Mouse (Mus musculus): ENCODE results near the gene Ice2. TPM values are rescaled to one million over a fixed set of nuclear protein-coding genes. Genes with fewer than 3 reads are reported as not detected.
A peak's percentile ranks its signal among the peaks of the same experiment; 100 is the strongest.

The Ice2 gene
- polyA plus RNA-seq, 1 experiment from 2014 or later, result 4.3 TPM

- WGBS, result 91% methylated on average over 1 of the region's 1 CpGs
- no peak for DNase-seq (ENCODE audit: low spot score)
- H3K4me1 ChIP-seq (replicated peaks; ENCODE audit: control insufficient read depth, insufficient read depth), result no peaks in the 10 kb centered on the region
Observed at GRCm38 (mm10) chr9:69419476-69419875, 21.8 kb downstream of the Ice2 start.

DNA sequence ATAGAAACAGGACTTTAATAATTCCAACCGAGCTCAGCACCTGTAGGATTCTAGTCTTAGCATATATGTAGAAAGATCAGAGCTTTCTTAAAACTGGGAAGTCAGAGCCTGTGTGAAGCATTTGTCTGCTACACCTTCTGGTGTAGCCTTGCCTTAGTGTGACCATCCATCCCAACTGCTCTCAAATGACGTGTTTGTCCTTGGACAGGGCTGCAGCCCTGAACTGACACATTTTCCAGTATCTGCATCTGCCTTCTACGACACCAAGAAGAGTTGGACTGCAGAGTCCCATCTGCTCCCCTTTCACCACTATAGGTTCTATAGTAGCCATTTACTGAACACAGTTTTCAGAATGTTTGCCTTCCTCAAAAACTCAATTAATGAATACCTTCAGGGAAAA, 32.8 kb downstream of the Ice2 start:
- peaks cover 11% of the 10 kb centered on the region; the same call in 1 of the 2 replicates for H3K36me3 ChIP-seq (ENCODE audit: control insufficient read depth, insufficient read depth, low read length)

More at GRCm38 (mm10) chr9:69419476-69419875, 21.8 kb downstream of the Ice2 start:
- TF ChIP-seq EP300 (optimal IDR thresholded peaks at IDR 0.05) (no peak), CTCF (IDR thresholded peaks at IDR 0.05; ENCODE audit: low read depth) (peak; percentile 84)
- no peak overlapping the region for H3K9ac ChIP-seq (ENCODE audit: low read length)
- peaks cover 10% of the 10 kb centered on the region for H3K36me3 ChIP-seq (ENCODE audit: control insufficient read depth, insufficient read depth, low read length)
- no peaks in the 10 kb centered on the region for H3K9me3 ChIP-seq (ENCODE audit: control insufficient read depth, low read length)
- H3K27me3 ChIP-seq (ENCODE audit: control insufficient read depth, insufficient read depth, low read length), result no peaks in the 10 kb centered on the region
- ATAC-seq (ENCODE audit: low FRiP score, low TSS enrichment), result no peak
- no peak overlapping the region for H3K4me3 ChIP-seq (ENCODE audit: low read depth, low read length)
- no peak overlapping the region for H3K27ac ChIP-seq (replicated peaks)
- H3K4me2 ChIP-seq (replicated peaks; ENCODE audit: low read depth), result no peak overlapping the region

DNA sequence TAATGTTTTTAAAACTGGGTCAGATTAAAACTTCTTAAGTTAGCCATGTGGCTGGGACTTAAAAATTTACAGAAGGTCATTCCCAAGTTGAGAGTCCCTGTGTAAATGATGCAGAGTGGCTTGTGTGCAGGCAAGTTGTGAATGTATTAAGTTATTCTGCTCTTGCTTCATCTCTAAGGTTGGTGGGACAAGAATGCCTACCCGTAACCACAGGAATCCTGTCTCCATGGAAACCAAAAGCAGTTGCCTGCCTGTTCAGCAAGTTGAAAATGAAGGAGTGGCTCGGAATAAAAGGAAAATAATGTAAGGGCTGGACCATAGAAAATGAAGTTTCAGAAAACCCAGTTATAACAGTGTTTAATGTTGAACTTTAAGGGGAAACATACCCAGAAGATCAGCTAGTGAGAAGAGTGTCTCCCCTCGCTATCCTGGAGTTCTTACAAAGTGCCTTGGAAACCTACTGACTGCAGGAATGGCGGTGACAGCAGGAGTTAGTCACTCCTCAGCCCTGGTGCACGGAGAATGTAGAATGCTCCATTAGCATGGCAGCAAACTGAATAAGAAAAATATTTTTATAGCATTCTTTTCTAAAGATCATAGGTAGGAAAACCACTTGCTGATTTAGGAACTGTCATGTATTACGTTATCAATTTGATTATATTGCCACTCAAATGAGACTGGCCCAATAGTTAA, 34.3 kb downstream of the Ice2 start:
- peaks cover 11% of the 10 kb centered on the region; the same call in 1 of the 2 replicates for H3K36me3 ChIP-seq (ENCODE audit: control insufficient read depth, insufficient read depth, low read length)
- 43% methylated on average over 6 of the region's 6 CpGs for WGBS
- H3K9me3 ChIP-seq (ENCODE audit: control insufficient read depth, low read length), result no peaks in the 10 kb centered on the region
- DNase-seq (ENCODE audit: low spot score) (no peak), ATAC-seq (ENCODE audit: low FRiP score, low TSS enrichment) (0 out of 2 replicates have a peak, but pooled peaks have one; percentile 59)
- no peak overlapping the region for H3K4me2 ChIP-seq (replicated peaks; ENCODE audit: low read depth)
- no peak overlapping the region for H3K4me3 ChIP-seq (ENCODE audit: low read depth, low read length)
- no peak overlapping the region for H3K9ac ChIP-seq (ENCODE audit: low read length)
- H3K27me3 ChIP-seq (ENCODE audit: control insufficient read depth, insufficient read depth, low read length), result no peaks in the 10 kb centered on the region
- H3K4me1 ChIP-seq (replicated peaks; ENCODE audit: control insufficient read depth, insufficient read depth), result no peaks in the 10 kb centered on the region
- TF ChIP-seq EP300 (optimal IDR thresholded peaks at IDR 0.05), result no peak
- no peak for TF ChIP-seq CTCF (IDR thresholded peaks at IDR 0.05; ENCODE audit: low read depth)
- no peak overlapping the region for H3K27ac ChIP-seq (replicated peaks)

More for the DNA sequence above, 32.8 kb downstream of the Ice2 start:
- 88% methylated on average over 3 of the region's 3 CpGs for WGBS
- H3K27me3 ChIP-seq (ENCODE audit: control insufficient read depth, insufficient read depth, low read length), result no peaks in the 10 kb centered on the region
- no peaks in the 10 kb centered on the region for H3K9me3 ChIP-seq (ENCODE audit: control insufficient read depth, low read length)
- no peak overlapping the region for H3K9ac ChIP-seq (ENCODE audit: low read length)
- DNase-seq (ENCODE audit: low spot score) (no peak), ATAC-seq (ENCODE audit: low FRiP score, low TSS enrichment) (no peak)
- H3K4me2 ChIP-seq (replicated peaks; ENCODE audit: low read depth), result no peak overlapping the region
- no peak overlapping the region for H3K27ac ChIP-seq (replicated peaks)
- H3K4me1 ChIP-seq (replicated peaks; ENCODE audit: control insufficient read depth, insufficient read depth), result no peaks in the 10 kb centered on the region
- no peak overlapping the region for H3K4me3 ChIP-seq (ENCODE audit: low read depth, low read length)
- TF ChIP-seq EP300 (optimal IDR thresholded peaks at IDR 0.05) (no peak), CTCF (IDR thresholded peaks at IDR 0.05; ENCODE audit: low read depth) (no peak)

DNA sequence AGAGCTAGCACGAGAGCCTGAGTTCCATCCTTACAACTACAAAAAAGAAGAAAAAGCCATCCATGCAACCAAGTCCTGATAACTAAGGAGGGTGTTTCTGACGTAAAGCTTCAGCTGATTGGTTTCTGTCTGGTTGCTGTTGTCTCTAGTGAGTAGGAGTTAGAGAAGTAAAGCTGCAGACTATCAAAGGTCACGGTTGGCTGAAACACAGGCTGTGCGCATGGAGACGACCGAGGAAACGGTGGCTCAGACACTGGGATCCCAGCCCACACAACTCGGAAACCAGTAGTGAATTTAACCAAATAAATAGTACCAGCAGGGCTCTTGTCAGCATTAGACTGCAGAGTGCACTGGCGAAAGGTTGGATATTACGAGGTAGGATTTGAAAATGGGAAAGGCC, 37.5 kb downstream of the Ice2 start:
- H3K27ac ChIP-seq (replicated peaks), result no peak overlapping the region
- no peaks in the 10 kb centered on the region for H3K27me3 ChIP-seq (ENCODE audit: control insufficient read depth, insufficient read depth, low read length)
- no peak for DNase-seq (ENCODE audit: low spot score)
- H3K4me3 ChIP-seq (ENCODE audit: low read depth, low read length), result no peak overlapping the region
- H3K9ac ChIP-seq (ENCODE audit: low read length), result no peak overlapping the region
- H3K9me3 ChIP-seq (ENCODE audit: control insufficient read depth, low read length), result no peaks in the 10 kb centered on the region
- peaks cover 5% of the 10 kb centered on the region; the same call in 1 of the 2 replicates for H3K36me3 ChIP-seq (ENCODE audit: control insufficient read depth, insufficient read depth, low read length)
- no peak for ATAC-seq (ENCODE audit: low FRiP score, low TSS enrichment)
- H3K4me1 ChIP-seq (replicated peaks; ENCODE audit: control insufficient read depth, insufficient read depth), result no peaks in the 10 kb centered on the region
- WGBS, result 83% methylated on average over 10 of the region's 10 CpGs
- TF ChIP-seq EP300 (optimal IDR thresholded peaks at IDR 0.05) (no peak), CTCF (IDR thresholded peaks at IDR 0.05; ENCODE audit: low read depth) (no peak)
- H3K4me2 ChIP-seq (replicated peaks; ENCODE audit: low read depth), result no peak overlapping the region

DNA sequence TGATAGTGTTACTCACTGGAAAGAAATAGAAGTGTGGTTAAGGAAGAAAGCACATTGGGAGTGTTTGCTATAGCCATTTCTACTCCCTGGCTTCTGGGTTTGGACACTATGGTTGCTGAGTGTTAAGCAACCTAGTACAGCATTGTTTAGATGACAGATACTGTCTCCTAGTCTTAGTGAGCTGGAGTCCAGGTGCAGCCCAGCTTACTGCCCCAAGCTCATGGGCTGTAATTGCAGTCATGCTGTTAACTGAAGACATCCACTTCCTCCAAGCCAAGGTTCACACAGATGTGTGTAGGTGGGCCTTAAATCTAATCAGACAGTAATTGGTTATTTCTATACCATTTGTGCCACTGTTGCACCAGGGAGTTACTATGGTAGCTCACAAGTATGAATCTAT, 38.0 kb downstream of the Ice2 start:
- Histone ChIP-seq H3K9ac (ENCODE audit: low read length) (no peak overlapping the region), H3K4me3 (ENCODE audit: low read depth, low read length) (no peak overlapping the region), H3K4me1 (replicated peaks; ENCODE audit: control insufficient read depth, insufficient read depth) (no peaks in the 10 kb centered on the region), H3K27ac (replicated peaks) (no peak overlapping the region), H3K27me3 (ENCODE audit: control insufficient read depth, insufficient read depth, low read length) (no peaks in the 10 kb centered on the region), H3K9me3 (ENCODE audit: control insufficient read depth, low read length) (no peaks in the 10 kb centered on the region), H3K36me3 (ENCODE audit: control insufficient read depth, insufficient read depth, low read length) (peaks cover under 1% of the 10 kb centered on the region; the same call in 1 of the 2 replicates), H3K4me2 (replicated peaks; ENCODE audit: low read depth) (no peak overlapping the region)
- DNase-seq (ENCODE audit: low spot score) (no peak), ATAC-seq (ENCODE audit: low FRiP score, low TSS enrichment) (no peak)
- TF ChIP-seq CTCF (IDR thresholded peaks at IDR 0.05; ENCODE audit: low read depth), result no peak

DNA sequence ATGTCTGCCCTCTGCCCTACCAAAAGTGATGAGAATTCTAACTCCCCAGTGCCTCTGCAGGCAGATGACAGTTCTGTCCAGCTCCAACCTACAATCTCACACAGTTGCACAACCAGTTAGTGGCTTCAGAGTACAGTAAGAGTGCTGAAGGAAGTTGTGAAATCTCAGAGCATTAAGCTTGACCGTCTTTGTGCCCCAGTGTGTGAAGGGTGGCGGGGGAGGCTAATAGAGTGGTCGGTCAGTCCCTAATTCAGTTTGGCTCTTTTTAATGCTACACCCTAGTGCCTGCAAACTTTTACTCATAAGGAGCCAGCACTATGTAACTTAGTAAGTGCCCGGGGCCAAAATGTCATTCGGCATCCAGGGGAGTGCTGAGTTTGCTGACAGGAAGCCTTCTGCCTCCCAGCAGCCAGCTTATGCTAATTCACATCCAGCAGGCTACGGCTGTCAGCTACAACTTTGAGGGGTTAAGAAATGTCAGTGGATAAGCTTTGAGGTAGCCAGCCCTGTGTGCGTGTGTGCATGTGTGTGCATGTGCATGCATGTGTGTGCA, 42.2 kb downstream of the Ice2 start:
- ATAC-seq (ENCODE audit: low FRiP score, low TSS enrichment), result peak; percentile 15; the same call in 1 of the 2 replicates

More for the DNA sequence above, 42.2 kb downstream of the Ice2 start:
- Histone ChIP-seq H3K4me1 (replicated peaks; ENCODE audit: control insufficient read depth, insufficient read depth) (no peaks in the 10 kb centered on the region), H3K9me3 (ENCODE audit: control insufficient read depth, low read length) (no peaks in the 10 kb centered on the region), H3K4me2 (replicated peaks; ENCODE audit: low read depth) (no peak overlapping the region), H3K27ac (replicated peaks) (no peak overlapping the region), H3K4me3 (ENCODE audit: low read depth, low read length) (no peak overlapping the region), H3K36me3 (ENCODE audit: control insufficient read depth, insufficient read depth, low read length) (no peaks in the 10 kb centered on the region), H3K9ac (ENCODE audit: low read length) (no peak overlapping the region; the same call in 1 of the 2 replicates), H3K27me3 (ENCODE audit: control insufficient read depth, insufficient read depth, low read length) (no peaks in the 10 kb centered on the region)
- 21% methylated on average over 7 of the region's 7 CpGs for WGBS
- DNase-seq (ENCODE audit: low spot score), result no peak
- TF ChIP-seq CTCF (IDR thresholded peaks at IDR 0.05; ENCODE audit: low read depth) (peak; percentile 23), EP300 (optimal IDR thresholded peaks at IDR 0.05) (no peak)
